Mouse (Mus musculus) layer of hippocampus, postnatal 14 days (tissue): ENCODE measurements at regions not wholly inside any gene's neighbourhood (a gene's known extent, or its start where the extent isn't known, plus 50 kb on each side); places are given as distances from the start of the nearest gene placed in this dataset.

Experiments
- DNase-seq, 2 experiments: peaks; one replicate each; pipeline ENCODE4 v3.0.0; 2021 to 2022; ENCODE audit warnings: low spot score in 2 of 2, mixed read lengths in 1 of 2

DNA sequence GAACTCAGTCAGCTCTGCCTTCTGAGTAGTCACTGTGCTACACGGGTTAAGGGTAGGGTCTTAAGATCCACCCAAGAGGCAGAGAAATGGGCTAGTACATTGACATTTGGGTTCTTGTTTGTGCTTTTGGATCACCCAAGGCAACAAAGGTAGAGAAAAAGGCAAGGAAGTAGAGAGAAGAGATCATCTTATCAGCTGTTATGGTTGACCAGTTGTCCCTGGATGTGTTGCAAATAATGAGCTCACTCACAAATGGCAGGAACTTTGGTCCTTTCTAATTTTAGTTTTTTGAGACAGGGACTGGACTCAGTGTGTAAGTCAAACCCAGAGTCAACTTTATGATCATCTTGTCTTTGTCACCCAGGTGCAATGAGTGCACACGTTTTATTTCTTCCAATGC lies 241.3 kb upstream of the Maf start:
- DNase-seq: no peak

DNA sequence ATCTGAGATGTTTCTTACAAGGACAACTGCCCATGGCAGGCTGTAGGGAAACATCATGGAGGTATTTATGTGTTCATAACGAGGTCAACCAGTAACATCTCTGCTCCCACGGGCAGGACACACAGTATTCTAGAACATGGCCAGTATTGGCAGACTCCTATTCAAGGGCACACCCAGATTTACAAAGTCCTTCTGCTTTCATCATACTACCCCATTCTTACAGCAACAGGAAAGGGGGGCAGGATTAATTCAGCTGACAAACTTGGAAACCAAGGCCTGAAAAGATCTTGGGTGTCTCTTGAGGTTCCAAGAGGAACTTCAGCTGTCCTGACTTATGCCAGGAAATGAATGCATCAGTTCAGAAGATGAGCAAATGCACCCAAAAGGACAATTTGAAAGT lies 240.4 kb upstream of the Maf start:
- DNase-seq: no peak

DNA sequence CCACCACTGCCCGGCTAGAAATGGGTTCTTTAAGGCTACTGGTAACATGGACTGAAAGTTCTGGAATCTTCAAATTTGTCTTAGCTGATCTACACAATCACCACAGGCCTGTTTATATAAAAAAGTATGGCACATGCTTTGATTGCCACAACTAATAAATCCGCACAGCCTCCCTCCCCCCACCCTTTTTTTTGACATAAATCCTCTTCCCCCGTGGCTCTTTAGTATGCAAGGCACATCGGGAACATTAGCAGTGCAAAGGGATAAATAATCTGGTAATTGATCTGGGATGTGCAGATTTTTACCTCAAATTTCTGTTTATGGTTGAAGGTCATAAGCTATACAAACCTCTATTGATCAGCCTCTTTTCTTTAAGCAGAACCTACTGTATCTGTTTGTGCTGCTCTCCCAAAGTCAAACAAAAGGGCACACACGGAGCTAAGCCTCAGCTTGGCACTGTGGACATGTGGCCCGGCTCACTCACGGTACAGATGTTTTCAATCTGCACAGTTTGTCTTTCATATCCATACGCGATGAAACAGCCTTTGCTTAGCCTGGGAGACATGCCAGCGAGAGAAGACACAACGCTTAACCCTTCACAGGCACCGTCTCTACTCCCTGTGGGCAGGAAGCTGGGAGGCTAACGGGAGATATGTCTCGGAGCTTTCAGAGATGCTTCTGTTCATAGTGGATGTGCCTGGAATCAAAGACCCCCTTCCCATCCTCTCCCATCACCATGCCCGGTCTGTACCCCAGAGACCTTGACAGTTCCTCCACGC lies 235.3 kb upstream of the Maf start:
- peak; percentile 19 to 42 for DNase-seq

DNA sequence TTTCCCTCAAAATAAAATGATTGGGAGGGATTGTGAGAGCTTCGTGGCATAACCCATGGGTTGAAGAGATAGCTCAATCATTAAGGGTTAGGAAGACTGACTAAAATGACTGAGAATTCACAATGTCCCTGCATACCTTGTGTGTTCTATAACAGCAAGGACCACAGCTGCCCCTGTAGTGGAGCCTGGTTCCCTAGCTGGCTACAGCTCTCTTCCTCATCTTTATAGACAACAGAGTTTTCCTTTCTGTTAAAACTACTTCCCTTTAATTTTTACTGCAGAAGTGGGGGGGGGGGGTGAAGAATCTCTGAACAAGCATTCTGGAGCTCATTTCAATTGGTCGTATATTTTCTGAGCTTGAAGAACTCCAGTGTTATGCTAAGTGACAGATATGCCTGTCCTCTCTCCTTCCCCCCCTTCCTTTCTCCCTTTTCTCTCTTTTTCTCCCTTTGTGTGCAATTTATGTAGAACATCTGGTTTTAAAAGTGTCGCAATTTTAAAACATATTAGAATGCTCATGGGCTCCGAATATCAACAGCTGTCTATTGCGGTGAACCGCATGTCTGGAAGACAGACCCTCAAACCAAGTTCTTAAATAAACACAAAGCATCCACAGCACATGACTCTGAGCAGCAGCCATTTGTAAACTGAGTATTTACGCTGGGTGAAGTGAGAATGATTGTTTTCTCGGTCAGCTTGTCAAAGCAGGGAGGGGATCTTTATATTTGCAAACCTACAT lies 222.0 kb upstream of the Maf start:
- no peak for DNase-seq

DNA sequence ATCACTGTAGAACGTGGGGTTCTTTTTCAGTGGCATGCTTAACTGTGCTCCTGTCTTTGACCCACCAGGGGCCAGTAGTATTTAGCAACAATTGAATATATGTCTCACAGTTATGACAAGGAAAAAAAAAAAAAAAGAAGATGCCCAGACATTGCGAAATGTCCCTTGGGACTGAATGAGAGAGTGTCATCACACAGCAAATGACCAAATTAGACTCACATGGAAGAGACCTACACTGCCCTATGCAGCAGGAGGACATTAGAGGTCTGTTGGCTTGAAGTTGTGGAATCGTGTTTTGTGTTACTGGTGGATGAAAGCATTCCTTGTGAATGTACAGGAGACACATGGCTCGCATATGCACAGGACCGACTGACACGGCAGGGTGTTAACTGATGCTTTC lies 214.3 kb upstream of the Maf start:
- DNase-seq: no peak

DNA sequence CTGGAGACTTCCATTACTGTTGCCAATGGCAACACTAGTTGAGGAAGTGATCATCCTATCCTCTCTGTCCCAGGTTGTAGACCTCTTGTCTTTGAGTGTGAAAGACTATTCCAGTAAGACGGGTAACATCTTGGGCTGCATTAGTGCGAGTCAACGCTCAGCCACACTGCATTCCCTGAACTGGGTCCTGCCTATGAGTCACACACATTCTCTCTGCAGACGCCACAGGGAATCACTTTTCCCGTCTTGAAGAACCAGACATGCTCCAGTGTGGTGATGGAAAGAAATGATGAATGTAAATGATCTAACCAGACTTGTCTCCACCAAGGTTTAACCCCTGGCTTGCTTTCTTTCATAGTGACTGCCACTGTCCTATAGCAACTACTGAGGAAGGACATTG lies 199.1 kb upstream of the Maf start:
- no peak for DNase-seq

DNA sequence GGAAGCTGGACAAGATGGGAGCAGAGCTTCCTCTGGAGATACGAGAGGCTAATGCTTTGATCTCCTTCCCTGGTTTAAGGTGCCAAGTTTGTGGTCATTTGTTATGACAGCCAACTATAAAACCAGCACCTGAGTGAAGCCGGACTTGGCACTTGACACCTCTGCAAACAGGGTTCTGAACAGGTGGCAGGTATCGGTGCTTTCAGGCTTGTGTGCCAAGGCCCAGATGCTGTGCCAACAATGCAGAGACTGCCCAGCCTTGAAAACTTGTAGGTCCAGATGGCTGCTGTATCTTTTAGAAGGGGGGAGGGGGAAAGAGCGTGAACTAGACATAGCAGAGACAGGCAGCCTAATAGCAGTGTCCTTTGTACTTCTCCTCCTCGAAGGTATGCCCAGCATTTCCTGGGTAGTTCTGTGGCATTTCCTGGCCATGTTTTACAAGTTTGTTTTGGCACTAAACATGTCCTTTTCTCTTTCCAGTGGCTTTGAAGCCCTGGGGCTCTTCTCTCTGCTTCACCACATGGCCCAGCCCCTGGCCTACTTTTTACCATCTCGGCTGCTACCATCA lies 196.3 kb upstream of the Maf start:
- DNase-seq: no peak

DNA sequence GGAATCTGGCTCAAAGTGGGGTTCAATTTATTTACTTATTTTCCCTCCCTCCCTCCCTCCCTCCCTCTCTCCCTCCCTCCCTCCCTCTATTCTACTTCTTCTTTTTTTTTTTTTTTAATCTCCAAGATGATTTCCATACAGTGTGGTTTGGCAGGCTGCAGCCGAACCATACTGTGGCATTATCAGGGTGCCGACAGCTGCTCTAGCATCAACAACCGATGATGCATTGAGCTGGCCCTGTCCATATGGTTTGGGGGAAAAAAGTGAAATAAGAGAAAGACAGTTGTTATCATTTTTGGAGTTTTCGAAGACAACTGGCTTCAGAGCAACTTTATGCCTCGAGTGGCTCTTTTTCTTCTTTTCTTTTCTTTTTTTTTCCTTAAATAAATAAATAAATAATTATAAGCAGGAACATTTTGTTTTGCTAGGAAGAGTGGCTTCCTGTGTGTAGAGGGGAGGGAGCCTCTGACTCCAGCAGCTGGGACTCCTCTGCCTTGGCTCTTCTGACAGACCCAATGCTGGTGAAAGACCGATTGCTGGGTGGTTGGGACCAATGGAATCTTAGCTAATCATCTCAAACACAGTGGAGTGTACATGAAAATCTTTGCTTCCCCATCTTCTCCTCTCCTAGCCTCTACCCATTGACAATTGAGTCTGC lies 190.1 kb upstream of the Maf start:
- DNase-seq: no peak

DNA sequence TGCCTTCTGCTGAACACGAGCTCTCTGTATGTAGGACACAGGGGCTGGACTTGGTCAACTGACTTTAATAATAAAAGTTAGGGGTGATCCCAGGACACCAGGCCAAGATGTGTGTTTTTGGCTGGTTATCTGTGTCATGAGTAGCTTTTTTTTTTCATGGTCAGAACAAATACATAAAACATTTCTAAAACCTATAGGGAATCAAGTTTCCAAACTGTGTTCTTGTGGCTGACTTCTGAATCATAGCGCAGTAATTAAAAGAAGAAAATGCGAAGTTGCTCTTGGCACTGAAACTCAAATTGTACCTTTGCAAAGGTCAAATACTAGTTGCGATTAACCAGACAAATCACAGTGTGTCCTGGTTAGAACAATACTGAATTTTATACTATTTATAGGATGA lies 189.5 kb upstream of the Maf start:
- no peak for DNase-seq

DNA sequence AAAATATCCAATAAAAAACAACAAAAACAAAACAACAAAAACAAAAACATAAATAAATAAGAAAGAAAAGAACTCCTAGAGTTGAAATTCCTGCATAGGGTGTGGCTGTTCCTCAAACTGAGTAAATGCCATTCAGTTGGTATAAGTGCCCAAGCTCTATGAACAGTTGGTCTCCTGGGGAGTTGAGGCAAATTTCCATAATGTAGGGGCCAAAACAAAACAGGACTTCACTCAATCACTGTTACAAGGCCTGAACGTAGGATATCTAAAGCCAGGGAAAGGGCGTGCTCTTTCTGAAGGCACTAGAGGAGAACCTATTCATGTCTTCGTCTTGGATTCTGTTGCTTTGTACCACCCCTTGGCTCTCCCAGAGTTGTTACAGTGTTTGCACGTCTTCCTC lies 188.5 kb upstream of the Maf start:
- no peak for DNase-seq

DNA sequence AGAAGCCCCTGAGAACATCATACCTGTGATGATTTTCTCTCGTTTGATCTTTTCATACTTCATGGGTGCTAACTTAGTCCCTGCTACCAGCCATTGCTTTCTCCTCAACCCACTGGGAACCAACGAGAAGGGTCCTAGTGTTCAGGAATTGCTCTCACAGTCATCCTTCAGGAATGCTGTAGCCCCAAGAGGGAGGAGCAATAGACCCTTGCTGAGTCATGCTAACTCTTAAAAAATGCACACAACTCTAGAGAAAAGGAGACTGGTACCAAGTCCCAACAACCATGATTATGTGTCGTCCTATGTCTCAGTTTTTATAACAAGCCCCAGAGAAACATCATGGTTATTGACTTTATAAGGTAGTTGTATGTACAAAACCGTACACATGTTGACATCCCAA lies 180.7 kb upstream of the Maf start:
- DNase-seq: no peak

DNA sequence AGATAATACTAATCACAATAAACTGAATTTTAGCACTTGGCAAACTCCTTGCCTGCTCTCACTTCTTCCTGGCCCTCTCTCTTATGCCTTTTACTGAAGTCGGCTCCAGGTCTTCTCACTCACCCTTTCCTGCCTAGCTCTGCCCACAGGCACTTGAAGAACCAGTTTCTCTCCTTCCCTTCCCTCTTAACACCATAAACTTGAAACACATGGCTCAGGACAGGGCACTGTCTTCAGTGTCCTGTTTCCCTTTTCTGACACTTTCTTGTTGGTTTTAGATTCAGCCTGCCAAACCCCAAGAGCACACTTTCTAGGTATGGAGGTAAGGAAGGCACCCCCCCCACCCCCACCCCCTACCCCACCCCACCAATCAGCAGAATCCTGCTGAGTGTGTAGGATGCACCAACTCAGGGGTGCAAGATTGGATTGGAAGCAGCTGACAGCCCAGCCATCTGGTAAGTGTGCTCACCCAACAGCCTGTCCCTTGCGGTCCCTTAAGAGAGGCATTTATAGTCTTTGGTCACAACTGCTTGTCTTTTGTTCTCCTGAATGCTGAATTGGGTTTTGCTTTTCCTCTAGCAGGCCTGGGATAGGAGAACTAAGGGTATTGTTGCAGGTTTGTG lies 177.6 kb upstream of the Maf start:
- DNase-seq: no peak

DNA sequence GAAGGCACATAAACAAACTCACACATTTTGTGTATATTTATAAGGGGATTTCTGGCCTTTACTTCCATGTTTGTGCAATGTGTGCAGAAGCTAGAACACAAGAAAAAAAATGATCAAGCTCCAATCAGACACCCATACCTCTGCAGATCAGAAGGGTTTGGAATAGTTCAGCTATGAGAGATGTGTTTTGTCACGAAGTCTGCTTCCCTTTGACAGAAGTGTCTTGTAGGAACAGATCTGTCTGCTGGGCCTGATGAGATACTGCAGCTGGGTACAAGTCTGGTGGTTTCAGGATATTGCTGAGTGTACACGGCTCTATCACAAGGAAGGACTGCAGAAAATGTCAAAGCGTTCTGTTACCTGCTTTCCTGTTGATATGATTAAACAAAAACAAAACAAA lies 176.2 kb upstream of the Maf start:
- DNase-seq: no peak

DNA sequence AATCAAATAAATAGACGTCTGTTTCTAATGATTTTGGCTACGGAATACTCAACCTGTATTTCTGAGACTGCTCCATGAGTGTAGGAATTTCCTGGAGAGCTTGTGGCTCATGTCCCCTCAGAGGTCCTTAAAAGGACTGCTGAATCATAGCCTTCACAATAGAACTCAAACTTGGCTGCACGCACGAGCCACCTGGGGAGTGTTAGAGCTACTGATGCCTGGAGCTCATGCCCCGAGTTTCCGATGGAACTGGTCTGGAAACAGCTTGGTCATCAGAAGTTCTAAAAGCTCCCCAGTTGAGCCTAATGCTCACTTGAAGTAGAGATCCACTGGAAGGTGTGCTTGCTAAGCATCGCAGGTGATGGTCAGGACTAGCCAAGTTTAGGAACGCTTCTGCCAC lies 174.3 kb upstream of the Maf start:
- DNase-seq: no peak

DNA sequence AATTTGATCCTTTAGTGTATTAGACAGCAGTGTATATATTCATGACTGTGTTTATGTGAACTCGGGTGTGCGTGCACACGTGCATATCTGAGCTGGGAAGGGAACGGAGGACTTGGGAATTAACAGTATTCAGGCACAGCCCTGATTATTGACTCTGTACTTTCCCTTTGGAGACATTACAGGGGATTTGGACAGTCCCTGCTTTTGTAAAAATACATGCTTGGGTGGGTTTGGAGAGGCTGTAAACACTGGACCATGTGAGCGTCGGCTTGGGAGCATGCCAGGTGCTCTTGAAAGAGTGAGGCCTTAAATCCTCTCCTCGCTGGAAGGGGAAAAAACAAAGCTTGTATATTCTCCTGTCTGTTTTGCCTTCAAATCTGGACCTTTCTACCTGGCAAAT lies 167.2 kb upstream of the Maf start:
- no peak for DNase-seq

DNA sequence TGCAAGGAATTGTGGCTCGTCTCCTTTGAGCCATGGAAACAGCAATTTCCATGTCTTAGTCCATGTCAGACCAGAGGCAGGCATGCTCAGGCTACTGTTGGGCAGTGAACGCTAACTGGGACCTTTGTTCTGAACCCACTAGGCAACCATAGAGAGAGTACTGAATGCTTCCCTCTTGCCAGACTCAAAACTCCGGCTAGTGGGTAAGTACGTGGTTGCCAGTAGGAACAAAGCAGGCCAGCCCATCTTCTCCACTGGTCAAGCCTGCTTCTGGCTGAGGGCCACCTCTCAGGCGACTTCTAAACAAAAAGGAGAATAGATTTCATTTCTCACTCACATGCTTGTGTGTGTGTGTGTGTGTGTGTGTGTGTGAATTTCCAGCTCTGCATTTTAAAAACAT lies 163.8 kb upstream of the Maf start:
- DNase-seq: no peak

DNA sequence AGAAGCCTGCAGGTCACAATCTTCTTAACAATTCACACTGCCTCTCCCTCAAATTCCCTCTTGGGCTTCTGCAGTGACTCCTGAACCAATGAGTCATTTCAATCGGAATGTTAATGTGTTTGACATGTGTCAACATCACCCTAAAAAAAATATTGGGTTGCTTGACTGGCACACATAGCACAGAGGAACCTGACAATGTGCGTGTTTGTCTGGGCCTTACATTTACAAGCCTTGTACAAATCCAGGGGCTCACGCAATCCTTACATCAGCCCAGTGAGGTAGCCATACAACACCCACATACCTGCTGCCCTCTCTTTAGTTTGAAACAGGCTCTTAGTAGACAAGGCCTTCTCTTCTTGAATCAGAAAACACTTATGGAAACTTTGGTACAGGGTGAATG lies 153.8 kb upstream of the Maf start:
- no peak for DNase-seq

DNA sequence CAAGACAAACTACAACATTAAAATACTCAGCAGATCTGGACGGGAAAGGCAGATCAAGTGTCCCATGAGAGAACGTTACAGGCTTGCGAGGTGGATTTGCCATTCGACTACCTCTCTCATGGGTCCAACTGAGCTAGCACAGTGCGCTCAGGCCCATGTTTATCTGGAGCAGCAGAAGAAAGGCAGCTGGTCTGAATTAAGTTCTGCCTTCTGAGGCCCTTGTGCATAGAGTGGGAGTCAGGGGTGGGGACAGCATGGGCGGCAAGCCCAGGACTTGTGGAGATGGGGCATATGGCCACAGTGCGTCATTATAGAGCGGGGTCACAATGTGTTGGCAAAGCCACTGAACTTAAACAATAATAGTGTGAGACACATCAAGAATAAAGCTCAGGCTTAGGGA lies 151.8 kb upstream of the Maf start:
- no peak for DNase-seq

DNA sequence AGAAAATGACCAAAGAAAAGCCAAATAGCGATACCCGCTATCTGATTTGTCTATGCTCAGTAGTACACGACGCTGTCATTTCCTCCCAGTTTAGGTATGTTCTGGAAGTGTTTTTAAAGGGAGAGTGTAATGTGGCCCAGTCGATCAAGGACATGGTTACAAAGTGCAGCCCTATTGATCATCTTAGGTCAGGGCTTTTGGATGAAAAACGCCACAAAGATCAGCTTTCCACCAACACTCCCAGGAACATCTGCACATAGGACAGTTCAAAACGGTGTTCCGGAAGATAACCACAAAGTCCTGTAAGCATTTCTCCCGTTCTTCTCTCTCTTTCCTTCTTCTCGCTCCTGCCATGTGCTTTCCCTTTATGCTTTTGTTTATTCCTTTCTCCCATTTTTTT lies 149.2 kb upstream of the Maf start:
- DNase-seq: no peak

DNA sequence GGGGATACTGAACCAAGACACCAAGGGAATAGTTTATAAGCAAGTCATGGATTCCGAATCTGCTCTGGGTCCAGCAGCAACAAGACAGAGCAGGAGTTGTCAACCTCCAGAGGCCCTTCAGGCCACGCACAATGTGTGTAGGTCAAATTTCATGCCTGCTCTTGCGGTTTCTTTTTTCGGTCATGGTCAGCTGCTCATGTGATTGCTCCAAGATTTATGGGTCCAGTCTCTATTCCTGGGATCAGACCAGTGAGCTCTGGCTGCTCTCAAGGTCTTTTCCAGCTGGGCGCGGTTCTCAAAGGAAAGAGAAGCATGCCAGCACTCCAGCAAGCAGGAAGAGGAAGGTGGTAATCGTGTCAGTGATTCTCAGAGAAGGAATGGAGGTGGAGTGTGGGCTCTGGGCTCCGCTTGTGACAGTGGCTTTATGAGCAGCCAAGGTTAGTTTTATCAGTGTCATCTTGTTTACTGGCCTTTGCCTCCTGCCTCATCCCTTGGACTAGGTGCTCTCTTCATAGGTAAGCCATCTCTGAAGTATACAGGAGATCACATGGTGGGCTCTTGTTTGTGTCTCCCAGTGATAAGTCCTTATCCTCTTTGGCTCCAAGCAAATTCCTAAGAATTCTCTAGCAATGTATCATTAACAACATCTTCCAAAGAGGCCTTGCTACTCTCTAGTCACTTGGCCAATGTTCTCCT lies 148.5 kb upstream of the Maf start:
- DNase-seq: no peak
